Mouse (Mus musculus) liver, embryonic 12.5 days (tissue): Measurements from ENCODE around the gene Ggn. TPM values are rescaled to one million over a fixed set of nuclear protein-coding genes. Genes with fewer than 3 reads are reported as not detected.
A peak's percentile ranks its signal among the peaks of the same experiment; 100 is the strongest.
"Not testable (repeated sequence)": the region's sequence is repeated elsewhere in the genome, so short reads cannot be mapped to it uniquely, and the experiment has no call there.

ENCODE experiments used
- ATAC-seq: fragments of 200-750 bp; cut with Nextera tagmentation; 2 replicates; pipeline ENCODE4 v1.8.0; 2017; ENCODE audit warnings: moderate number of reproducible peaks, mild to moderate bottlenecking, moderate library complexity
- H3K27ac ChIP-seq: fragments of 300-500 bp; sonication (generic); 2 replicates; pipeline ENCODE4 v1.5.1; 2016; ENCODE audit warnings: mild to moderate bottlenecking
- H3K27me3 ChIP-seq: fragments of 300-500 bp; sonication (generic); replicated peaks from 2 replicates; pipeline ENCODE4 v1.6.1; 2016; ENCODE audit warnings: mild to moderate bottlenecking, moderate library complexity
- H3K36me3 ChIP-seq: fragments of 300-500 bp; sonication (generic); 2 replicates; pipeline ENCODE4 v1.6.1; 2016; ENCODE audit warnings: mild to moderate bottlenecking, moderate library complexity
- H3K4me1 ChIP-seq: fragments of 300-500 bp; sonication (generic); 2 replicates; pipeline ENCODE4 v1.6.1; 2016
- H3K4me2 ChIP-seq: fragments of 300-500 bp; sonication (generic); 2 replicates; pipeline ENCODE4 v1.6.1; 2016; ENCODE audit warnings: mild to moderate bottlenecking, moderate library complexity
- H3K4me3 ChIP-seq: fragments of 300-500 bp; sonication (generic); 2 replicates; pipeline ENCODE4 v1.5.1; 2016; ENCODE audit warnings: mild to moderate bottlenecking, moderate library complexity
- H3K9ac ChIP-seq: fragments of 300-500 bp; sonication (generic); 2 replicates; pipeline ENCODE4 v1.6.1; 2016; ENCODE audit warnings: mild to moderate bottlenecking, moderate library complexity
- H3K9me3 ChIP-seq: fragments of 300-500 bp; sonication (generic); replicated peaks from 2 replicates; pipeline ENCODE4 v1.6.1; 2016; ENCODE audit warnings: mild to moderate bottlenecking, moderate library complexity
- WGBS: fragments of 180-500 bp; shearing (Covaris S2); methylation state at CpG from one replicate; pipeline ENCODE4 v1.1.7; 2016; ENCODE audit not compliant: insufficient replicate concordance; 5-methylcytosine and 5-hydroxymethylcytosine counted together
- polyA plus RNA-seq: library from polyadenylated mRNA; unstranded; fragments of >200 nt; fragmentation: Nextera tagmentation; extraction: Ambion mirVana; gene quantifications from 2 replicates; pipeline ENCODE4 v1.2.1, GENCODE M21; 2016

Gene Ggn
- 0.07 and 0.26 TPM in 2 replicates for polyA plus RNA-seq

DNA sequence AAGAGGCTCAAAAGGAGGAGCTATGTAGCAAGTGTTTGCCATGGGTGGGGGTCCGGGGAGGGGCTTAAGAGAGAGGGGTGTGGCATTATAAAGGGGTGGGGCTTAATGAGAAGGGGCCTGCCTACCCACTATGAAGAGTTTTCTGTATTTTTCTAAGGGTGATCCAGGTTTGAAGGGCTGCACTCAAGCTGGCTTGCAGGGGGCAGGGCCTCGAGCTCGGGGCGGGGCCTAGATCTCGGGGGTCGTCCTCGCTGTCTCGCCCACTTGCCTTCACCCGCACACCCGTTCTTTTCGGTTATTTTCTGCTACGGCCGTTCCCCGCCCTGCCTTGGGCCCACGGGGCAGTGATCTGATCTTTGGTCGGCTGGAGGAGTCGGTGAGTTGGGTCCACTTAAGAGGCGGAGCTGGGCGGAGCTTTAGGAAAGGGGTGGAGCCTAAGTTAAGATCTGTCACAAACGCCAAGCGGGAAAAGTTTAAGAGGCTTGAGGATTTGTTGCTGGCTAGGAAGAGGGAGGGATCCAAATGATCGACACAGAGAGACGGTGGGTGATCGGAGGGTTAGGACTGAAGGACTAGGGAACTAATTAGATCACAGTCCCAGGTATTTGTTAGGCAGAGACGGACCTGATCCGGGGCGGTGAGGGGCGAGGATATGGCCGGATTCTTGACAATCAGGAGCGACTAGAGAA is at the start of gene Ggn, which contains the start of gene Spred3:
TSS of gene Ggn (plus strand) at position 145 of the 689 bp plus-strand sequence.
TSS of gene Spred3 (minus strand) at position 346 of the 689 bp plus-strand sequence.
- under 1% methylated on average over 30 of the region's 30 CpGs for WGBS
- peak within 1 kb of the TSS; percentile 42 for H3K9ac ChIP-seq
- peaks cover 91% of the 10 kb centered on the region for H3K27me3 ChIP-seq

DNA sequence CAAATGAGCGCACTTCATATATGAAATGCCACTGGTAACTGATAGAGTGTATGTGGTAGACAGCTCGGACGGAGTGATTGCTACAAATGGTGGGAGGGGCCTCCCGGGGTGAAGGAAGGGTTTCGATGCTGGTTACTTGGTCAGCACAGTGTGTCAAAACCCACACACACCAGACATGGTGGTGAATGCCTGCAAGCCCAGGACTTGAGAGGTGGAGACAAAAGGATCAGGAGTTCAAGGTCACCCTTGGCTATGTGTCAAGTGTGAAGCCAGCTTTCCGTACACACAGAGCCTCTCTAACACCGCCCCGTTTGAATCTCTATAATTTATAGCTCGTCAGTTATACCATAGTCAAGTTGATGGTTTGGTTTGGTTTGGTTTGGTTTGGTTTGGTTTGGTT is 47.2 kb upstream of the Ggn start:
- Histone ChIP-seq H3K4me2 (no peak overlapping the region), H3K27me3 (0 out of 2 replicates have a peak, but pooled peaks cover 11% of the 10 kb centered on the region), H3K9me3 (no peaks in the 10 kb centered on the region), H3K36me3 (no peaks in the 10 kb centered on the region), H3K4me3 (no peak overlapping the region), H3K27ac (no peak overlapping the region), H3K4me1 (peaks cover 34% of the 10 kb centered on the region), H3K9ac (no peak overlapping the region)
- WGBS, result 67% methylated on average over 9 of the region's 9 CpGs
- no peak for ATAC-seq

More for the DNA sequence above, at the start of gene Ggn, which contains the start of gene Spred3:
- Histone ChIP-seq H3K4me3 (peak within 1 kb of the TSS; percentile 54), H3K36me3 (peaks cover 24% of the 10 kb centered on the region), H3K9me3 (no peaks in the 10 kb centered on the region), H3K27ac (0 out of 2 replicates have a peak within 1 kb of the TSS, but pooled peaks have one; percentile 5), H3K4me1 (peaks cover 39% of the 10 kb centered on the region), H3K4me2 (peak within 1 kb of the TSS; percentile 69)
- peak; percentile 47 for ATAC-seq

- WGBS, result 30% methylated on average over 5 of the region's 5 CpGs
- no peak overlapping the region for H3K27ac ChIP-seq
- no peak for ATAC-seq
- H3K27me3 ChIP-seq, result 0 out of 2 replicates have a peak, but pooled peaks cover 7% of the 10 kb centered on the region
- peaks cover 34% of the 10 kb centered on the region for H3K4me1 ChIP-seq
- no peaks in the 10 kb centered on the region for H3K9me3 ChIP-seq
- no peak overlapping the region for H3K9ac ChIP-seq
- H3K36me3 ChIP-seq, result no peaks in the 10 kb centered on the region
- no peak overlapping the region for H3K4me3 ChIP-seq
- H3K4me2 ChIP-seq, result peak overlapping the region; percentile 72
Measured at GRCm38 (mm10) chr7:29123531-29124358, 46.3 kb upstream of the Ggn start.

GRCm38 (mm10) chr7:29124970-29125369 is 45.0 kb upstream of the Ggn start, which contains the start of gene Ryr1:
Gene Ryr1 (minus strand): TSS chr7:29125179.
- peak; percentile 81 for ATAC-seq
- Histone ChIP-seq H3K9ac (peak within 1 kb of the TSS; percentile 25; the same call in 1 of the 2 replicates), H3K4me3 (peak within 1 kb of the TSS; percentile 46)

DNA sequence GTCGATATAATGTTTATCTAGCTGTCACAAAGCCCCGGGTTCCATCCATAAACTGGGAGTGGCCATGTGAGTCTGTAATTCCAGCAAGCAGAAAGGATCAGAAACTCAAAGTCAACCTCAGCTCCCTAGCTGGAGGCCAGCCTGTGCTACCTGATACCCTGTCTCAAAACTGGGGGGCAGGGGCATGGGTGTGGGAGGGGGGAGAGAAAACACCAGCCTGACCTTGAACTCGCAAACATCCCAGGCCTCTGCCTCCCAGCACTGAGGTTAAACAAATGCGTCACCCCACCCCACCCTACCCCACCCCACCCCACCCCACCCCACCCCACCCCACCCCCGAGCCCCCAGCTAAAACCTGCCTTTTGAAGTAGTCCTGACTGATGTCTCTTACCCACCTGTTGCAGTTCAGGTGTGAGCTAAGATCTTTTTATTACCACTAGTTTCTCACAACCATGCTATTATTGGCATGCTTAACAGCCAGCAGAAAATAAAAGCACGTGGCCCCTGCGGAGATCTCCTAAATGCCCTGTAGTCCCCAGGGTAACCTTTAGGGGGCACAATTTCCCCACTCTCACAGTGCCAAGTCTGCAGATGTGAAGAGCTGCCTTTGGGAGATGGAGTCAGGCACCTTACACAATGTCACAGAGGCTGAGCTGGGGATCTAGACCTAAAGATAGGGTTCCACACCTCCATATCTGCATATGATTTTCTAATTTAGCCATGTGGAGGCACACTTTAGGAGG is 43.7 kb upstream of the Ggn start:
- Histone ChIP-seq H3K9ac (no peak overlapping the region), H3K4me1 (peaks cover 34% of the 10 kb centered on the region), H3K36me3 (no peaks in the 10 kb centered on the region), H3K27me3 (0 out of 2 replicates have a peak, but pooled peaks cover 3% of the 10 kb centered on the region), H3K27ac (no peak overlapping the region), H3K4me2 (peak overlapping the region; percentile 37), H3K4me3 (no peak overlapping the region), H3K9me3 (no peaks in the 10 kb centered on the region)
- whole genome bisulfite sequencing, result 9% methylated on average over 6 of the region's 7 CpGs
- ATAC-seq, result no peak

More at GRCm38 (mm10) chr7:29124970-29125369, 45.0 kb upstream of the Ggn start, which contains the start of gene Ryr1:
- no peaks in the 10 kb centered on the region for H3K9me3 ChIP-seq
- no peaks in the 10 kb centered on the region for H3K36me3 ChIP-seq
- 0 out of 2 replicates have a peak, but pooled peaks cover 3% of the 10 kb centered on the region for H3K27me3 ChIP-seq
- no peak within 1 kb of the TSS for H3K27ac ChIP-seq
- peak within 1 kb of the TSS; percentile 72 for H3K4me2 ChIP-seq
- 1% methylated on average over 16 of the region's 16 CpGs for WGBS
- H3K4me1 ChIP-seq, result peaks cover 34% of the 10 kb centered on the region

DNA sequence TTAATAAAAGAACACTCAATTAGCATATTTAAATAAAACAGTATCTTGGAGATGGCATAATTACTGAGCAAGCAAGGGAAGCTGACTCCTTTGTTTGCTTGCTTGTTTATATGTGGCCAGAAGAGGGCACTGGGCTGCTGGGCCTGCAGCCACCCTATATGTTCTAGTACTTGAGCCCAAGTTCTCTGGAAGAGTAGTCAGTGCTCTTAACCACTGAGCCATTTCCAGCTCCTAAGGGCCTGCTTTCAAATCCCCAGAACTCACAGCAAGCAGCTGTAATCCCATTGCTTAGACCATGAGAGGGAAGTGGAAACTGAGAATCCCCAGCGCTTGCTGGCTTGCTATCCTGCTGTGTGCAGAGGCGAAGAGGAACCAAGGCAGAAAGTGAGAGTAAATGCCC is 41.3 kb upstream of the Ggn start:
- H3K36me3 ChIP-seq, result no peaks in the 10 kb centered on the region
- no peaks in the 10 kb centered on the region for H3K27me3 ChIP-seq
- H3K9me3 ChIP-seq, result no peaks in the 10 kb centered on the region
- no peak overlapping the region for H3K9ac ChIP-seq
- H3K4me2 ChIP-seq, result no peak overlapping the region
- WGBS, result 79% methylated on average over 2 of the region's 2 CpGs
- H3K27ac ChIP-seq, result no peak overlapping the region
- ATAC-seq, result no peak
- peaks cover 30% of the 10 kb centered on the region for H3K4me1 ChIP-seq
- no peak overlapping the region for H3K4me3 ChIP-seq

- Histone ChIP-seq H3K36me3 (no peaks in the 10 kb centered on the region), H3K4me3 (peak overlapping the region; percentile 26; the same call in 1 of the 2 replicates), H3K4me2 (peak overlapping the region; percentile 52), H3K9ac (no peak overlapping the region), H3K4me1 (0 out of 2 replicates have a peak, but pooled peaks cover 12% of the 10 kb centered on the region), H3K9me3 (no peaks in the 10 kb centered on the region), H3K27me3 (peaks cover 17% of the 10 kb centered on the region), H3K27ac (no peak overlapping the region)
- WGBS, result 7% methylated on average over 4 of the region's 4 CpGs
- ATAC-seq, result no peak
Measured at GRCm38 (mm10) chr7:29134230-29134629, 35.8 kb upstream of the Ggn start.

GRCm38 (mm10) chr7:29134693-29135386 is 35.2 kb upstream of the Ggn start, which contains the start of gene Rasgrp4:
Gene Rasgrp4 (plus strand): TSS chr7:29134851.
- Histone ChIP-seq H3K4me2 (peak within 1 kb of the TSS; percentile 52), H3K27me3 (peaks cover 17% of the 10 kb centered on the region), H3K4me1 (0 out of 2 replicates have a peak, but pooled peaks cover 12% of the 10 kb centered on the region), H3K9ac (no peak within 1 kb of the TSS), H3K36me3 (no peaks in the 10 kb centered on the region), H3K4me3 (peak within 1 kb of the TSS; percentile 26), H3K27ac (no peak within 1 kb of the TSS), H3K9me3 (no peaks in the 10 kb centered on the region)
- peak; percentile 55; the same call in 1 of the 2 replicates for ATAC-seq
- WGBS, result 1% methylated on average over 14 of the region's 20 CpGs

DNA sequence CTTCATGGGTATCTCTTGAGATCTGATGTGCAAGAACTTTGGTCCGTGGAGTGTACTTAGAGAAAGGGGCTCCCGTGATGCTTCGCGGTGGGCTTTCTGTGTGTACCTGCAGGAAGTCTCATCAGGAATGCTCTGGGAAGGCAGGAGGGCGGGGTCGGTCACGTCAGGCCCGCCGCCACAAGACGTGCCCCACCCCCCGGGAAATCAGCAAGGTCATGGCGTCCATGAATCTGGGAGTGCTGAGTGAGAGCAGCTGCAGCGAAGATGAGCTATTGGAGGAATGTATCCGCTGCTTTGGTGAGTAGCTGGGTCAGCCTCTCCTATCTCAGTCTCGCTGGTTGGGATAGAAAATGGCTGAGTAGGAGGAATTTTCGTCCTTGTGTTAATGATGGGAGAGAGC is 32.6 kb upstream of the Ggn start:
- H3K9ac ChIP-seq, result no peak overlapping the region
- H3K4me1 ChIP-seq, result 0 out of 2 replicates have a peak, but pooled peaks cover 12% of the 10 kb centered on the region
- H3K27ac ChIP-seq, result no peak overlapping the region
- no peak overlapping the region for H3K4me3 ChIP-seq
- no peaks in the 10 kb centered on the region for H3K9me3 ChIP-seq
- H3K36me3 ChIP-seq, result no peaks in the 10 kb centered on the region
- no peak for ATAC-seq
- no peak overlapping the region for H3K4me2 ChIP-seq
- peaks cover 17% of the 10 kb centered on the region for H3K27me3 ChIP-seq
- WGBS, result 49% methylated on average over 16 of the region's 16 CpGs

DNA sequence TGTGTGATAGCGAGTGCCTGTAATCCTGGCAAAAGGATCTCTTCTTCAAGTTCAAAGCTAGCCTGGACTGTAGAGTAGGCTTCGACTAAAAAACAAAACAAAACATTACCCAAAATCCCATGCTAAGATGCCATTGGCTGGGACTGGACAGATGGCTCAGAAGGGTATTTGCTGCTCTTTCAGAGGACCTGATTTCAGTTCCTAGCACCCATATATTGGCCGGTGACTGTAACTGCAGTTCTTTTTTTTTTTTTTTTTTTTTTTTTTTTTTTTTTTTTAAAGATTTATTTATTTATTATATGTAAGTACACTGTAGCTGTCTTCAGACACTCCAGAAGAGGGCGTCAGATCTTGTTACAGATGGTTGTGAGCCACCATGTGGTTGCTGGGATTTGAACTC is 30.8 kb upstream of the Ggn start:
- ATAC-seq, H3K4me3 ChIP-seq, H3K9me3 ChIP-seq, H3K9ac ChIP-seq, H3K27ac ChIP-seq, H3K36me3 ChIP-seq, H3K4me2 ChIP-seq: not testable (repeated sequence)
- 74% methylated on average over 3 of the region's 4 CpGs for WGBS
- Histone ChIP-seq H3K4me1 (peaks cover 15% of the 10 kb centered on the region; the same call in 1 of the 2 replicates), H3K27me3 (peaks cover 17% of the 10 kb centered on the region)
